Mouse (Mus musculus): ENCODE measurements at regions not wholly inside any gene's neighbourhood (a gene's known extent, or its start where the extent isn't known, plus 50 kb on each side); places are given as distances from the start of the nearest gene placed in this dataset.
"Not testable (repeated sequence)": the region's sequence is repeated elsewhere in the genome, so short reads cannot be mapped to it uniquely, and the experiment has no call there.

GRCm38 (mm10) chr15:53984006-53984405 lies 99.3 kb downstream of the Gm7489 start:
- not testable (repeated sequence) for DNase-seq (ENCODE audit: low read depth, low spot score)

- no peak for DNase-seq (ENCODE audit: low read depth, low spot score)
Observed at GRCm38 (mm10) chr15:53989888-53990287, 105.2 kb downstream of the Gm7489 start.

- DNase-seq (ENCODE audit: low read depth, low spot score) = no peak
Observed at GRCm38 (mm10) chr15:53995199-53995868, 110.6 kb downstream of the Gm7489 start.

GRCm38 (mm10) chr15:53998600-53999290 lies 114.0 kb downstream of the Gm7489 start:
- no peak for DNase-seq (ENCODE audit: low read depth, low spot score)

GRCm38 (mm10) chr15:54033756-54034155 lies 149.1 kb downstream of the Gm7489 start:
- no peak for DNase-seq (ENCODE audit: low read depth, low spot score)

GRCm38 (mm10) chr15:54050711-54051110 lies 166.0 kb downstream of the Gm7489 start:
- DNase-seq (ENCODE audit: low read depth, low spot score) = no peak

- peak; percentile 53 for DNase-seq (ENCODE audit: low read depth, low spot score)
Observed at GRCm38 (mm10) chr15:54070005-54070634, 185.4 kb downstream of the Gm7489 start.

GRCm38 (mm10) chr15:54071732-54072131 lies 187.0 kb downstream of the Gm7489 start:
- no peak for DNase-seq (ENCODE audit: low read depth, low spot score)

- DNase-seq (ENCODE audit: low read depth, low spot score) = no peak
Observed at GRCm38 (mm10) chr15:54091301-54091700, 206.6 kb downstream of the Gm7489 start.

GRCm38 (mm10) chr15:54092386-54092785 lies 207.7 kb downstream of the Gm7489 start:
- DNase-seq (ENCODE audit: low read depth, low spot score) = no peak

- DNase-seq (ENCODE audit: low read depth, low spot score) = no peak
Observed at GRCm38 (mm10) chr15:54097498-54097897, 212.8 kb downstream of the Gm7489 start.

- DNase-seq (ENCODE audit: low read depth, low spot score) = no peak
Observed at GRCm38 (mm10) chr15:54112406-54112805, 227.7 kb downstream of the Gm7489 start.

- DNase-seq (ENCODE audit: low read depth, low spot score) = no peak
Observed at GRCm38 (mm10) chr15:54114096-54114512, 229.4 kb downstream of the Gm7489 start.

GRCm38 (mm10) chr15:54117967-54118538 lies 233.3 kb downstream of the Gm7489 start:
- DNase-seq (ENCODE audit: low read depth, low spot score) = no peak

GRCm38 (mm10) chr15:54120456-54120855 lies 235.8 kb downstream of the Gm7489 start:
- no peak for DNase-seq (ENCODE audit: low read depth, low spot score)

- DNase-seq (ENCODE audit: low read depth, low spot score) = no peak
Observed at GRCm38 (mm10) chr15:54164350-54164749, 279.6 kb downstream of the Gm7489 start.

GRCm38 (mm10) chr15:54167842-54168361 lies 283.2 kb downstream of the Gm7489 start:
- peak; percentile 8 for DNase-seq (ENCODE audit: low read depth, low spot score)

GRCm38 (mm10) chr15:54177221-54177620 lies 292.5 kb downstream of the Gm7489 start:
- no peak for DNase-seq (ENCODE audit: low read depth, low spot score)

GRCm38 (mm10) chr15:54177791-54178190 lies 293.1 kb downstream of the Gm7489 start:
- no peak for DNase-seq (ENCODE audit: low read depth, low spot score)
